ENCODE assay signal across 9 mouse cellular contexts in the genomic region with DNA sequence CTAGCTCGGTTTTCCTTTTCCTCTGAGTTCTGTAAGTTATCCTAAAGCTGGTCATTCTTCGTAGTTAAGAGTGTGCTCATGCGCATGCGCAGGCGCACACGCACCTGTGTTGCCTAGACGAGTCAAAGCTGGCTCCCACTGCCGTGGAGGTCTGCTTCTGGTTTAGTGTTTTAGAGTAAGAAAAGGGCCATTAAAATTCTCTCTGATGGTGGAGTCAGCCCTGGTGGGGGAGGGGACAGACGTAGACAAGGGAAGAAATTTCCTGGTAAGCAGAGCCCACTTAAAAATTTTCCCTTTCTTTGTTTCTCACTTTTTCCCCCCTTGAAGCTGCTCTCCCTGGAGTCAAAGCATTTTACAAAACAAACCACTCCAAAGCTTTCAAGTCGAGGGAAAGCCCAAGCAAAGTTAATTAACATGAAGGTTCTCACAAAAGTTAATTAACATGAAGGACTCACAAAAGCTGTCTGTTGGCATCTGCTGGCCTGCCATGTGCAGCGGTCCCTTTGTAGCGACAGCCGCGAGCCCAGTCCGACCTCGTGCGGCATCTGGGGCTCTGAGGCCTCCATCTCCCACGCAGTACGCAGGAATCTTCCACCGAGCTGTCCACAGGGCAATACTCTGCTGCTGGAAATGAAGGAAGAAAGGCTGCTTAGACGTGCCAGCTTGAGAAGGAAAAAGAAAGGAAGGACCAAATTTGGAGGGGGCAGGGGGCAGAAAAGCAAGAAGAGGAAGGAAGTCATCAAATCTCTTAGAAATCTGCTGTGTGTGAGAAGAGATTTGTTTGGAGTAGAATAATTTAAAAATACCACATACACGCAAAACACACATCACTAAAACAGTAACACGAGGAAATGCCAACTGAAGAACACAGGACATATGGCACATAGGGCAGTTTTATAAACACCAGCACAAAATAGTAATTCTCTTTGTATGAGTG. TPM values are rescaled to one million over a fixed set of nuclear protein-coding genes. Genes with fewer than 3 reads are reported as not detected.
DNase-seq lines count a peak whose midpoint lies in the region; ATAC-seq lines count a peak whose summit lies in the region.
"Had no signal": no experiment of that assay in that cellular context is flagged by ENCODE, and none has a peak within 500 bp of the region (broad histone marks: within the 10 kb centered on the region; RNA-seq: fewer than 3 reads in every experiment).

A gene (minus strand): TSS at position 633 of the 937 bp plus-strand sequence.

- H3K9me3 ChIP-seq in heart, embryonic 12.5 days (replicated peaks): no peaks in the 10 kb centered on the region

- no peaks in the 10 kb centered on the region for H3K27me3 ChIP-seq in heart, embryonic 12.5 days (replicated peaks)

- H3K4me2 ChIP-seq in heart, embryonic 12.5 days: peak within 1 kb of the TSS; percentile 50

- no peak within 1 kb of the TSS for H3K27ac ChIP-seq in heart, embryonic 12.5 days (ENCODE audit: poor library complexity, severe bottlenecking)
- H3K27ac ChIP-seq: macrophage had no signal

- no peak for ATAC-seq in heart, embryonic 12.5 days (ENCODE audit: insufficient number of reproducible peaks, low FRiP score)
- ATAC-seq in inflammation-experienced regulatory T-cells, adult 6 months: peak; percentile 48
- ATAC-seq in megakaryocyte-erythroid progenitor cell, adult 5-6 weeks (replicated peaks; ENCODE audit: low FRiP score, low TSS enrichment, poor library complexity, severe bottlenecking): no peak

- H3K4me3 ChIP-seq in heart, embryonic 12.5 days: no peak within 1 kb of the TSS

- WGBS in heart, embryonic 12.5 days: 34% methylated on average over 23 of the region's 23 CpGs

- H3K9ac ChIP-seq in heart, embryonic 12.5 days: no peak within 1 kb of the TSS; the same call in 1 of the 2 replicates

- no peaks in the 10 kb centered on the region for H3K36me3 ChIP-seq in heart, embryonic 12.5 days

- DNase-seq in heart, postnatal 4 days: no peak
- peak; percentile 65 for DNase-seq in CD4-positive, CD25-positive, alpha-beta regulatory T cell, adult 2 months (ENCODE audit: low read depth, low spot score)
- peak; percentile 78 for DNase-seq in embryo, embryonic 11 days
- DNase-seq in urinary bladder, postnatal 4 days (ENCODE audit: low spot score in 2 of 2): no peak
- no peak for DNase-seq in urinary bladder, postnatal 36 days (ENCODE audit: low spot score in 2 of 2)

- peaks cover 4% of the 10 kb centered on the region for H3K4me1 ChIP-seq in heart, embryonic 12.5 days (replicated peaks)

RNA-seq across cellular contexts. Expression of the gene that starts here (rescaled TPM):
- polyA plus RNA-seq in heart, embryonic 12.5 days (2016; fragmentation: Nextera tagmentation; extraction: Ambion mirVana): 15.3 and 18.1 TPM in 2 replicates
- 10 to 100 TPM in 1 of 2 experiments, 1 to 10 TPM in 1; 9.7 to 11.1 TPM for total RNA-seq in heart, postnatal 4 days (2021)
- polyA plus RNA-seq in inflammation-experienced regulatory T-cells, adult 6 months (2017; shearing (Covaris generic)): 10 to 100 TPM in 2 of 3 experiments, 1 to 10 TPM in 1; 8.5 to 18.0 (median 14.4) TPM
- 16.9 and 21.7 TPM in 2 replicates for total RNA-seq in megakaryocyte-erythroid progenitor cell, adult 5-6 weeks (2014; fragmentation: Nextera tagmentation)
- total RNA-seq in megakaryocyte-erythroid progenitor cell, adult 5-6 weeks (2017): 16.6 and 20.0 TPM in 2 replicates

Comparison
In these comparisons a context has a peak if more than half of its experiments do, and no peak if none do; other contexts are left out.
1. DNase-seq: peak in CD4-positive, CD25-positive, alpha-beta regulatory T cell, adult 2 months (single experiment) and embryo, embryonic 11 days (single experiment); none in heart, postnatal 4 days (single experiment), urinary bladder, postnatal 4 days (0 of 2) and urinary bladder, postnatal 36 days (0 of 2).